Mouse (Mus musculus): ENCODE measurements at regions not wholly inside any gene's neighbourhood (a gene's known extent, or its start where the extent isn't known, plus 50 kb on each side); places are given as distances from the start of the nearest gene placed in this dataset.
"Not testable (repeated sequence)": the region's sequence is repeated elsewhere in the genome, so short reads cannot be mapped to it uniquely, and the experiment has no call there.

DNA sequence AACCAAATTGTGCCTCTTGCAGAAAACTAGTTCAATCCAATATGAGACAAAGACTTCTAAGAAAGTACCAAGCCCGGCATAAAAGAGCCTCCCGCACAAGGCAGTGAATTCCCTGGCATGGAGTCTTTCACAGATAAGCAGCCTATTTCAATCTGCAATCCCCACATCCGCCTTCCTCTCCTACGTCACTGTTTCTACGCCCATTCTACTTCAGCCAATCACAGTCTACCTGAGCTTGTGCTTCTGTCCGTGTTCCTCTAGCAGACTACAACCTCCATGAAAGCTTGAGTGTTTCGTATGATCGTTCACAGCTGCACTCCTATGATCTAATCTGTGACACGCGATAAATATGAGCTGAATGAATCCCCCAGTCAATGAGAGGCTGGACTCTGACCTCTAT, 155.6 kb upstream of the Ipo5 start:
- DNase-seq (ENCODE audit: low spot score) = no peak

DNA sequence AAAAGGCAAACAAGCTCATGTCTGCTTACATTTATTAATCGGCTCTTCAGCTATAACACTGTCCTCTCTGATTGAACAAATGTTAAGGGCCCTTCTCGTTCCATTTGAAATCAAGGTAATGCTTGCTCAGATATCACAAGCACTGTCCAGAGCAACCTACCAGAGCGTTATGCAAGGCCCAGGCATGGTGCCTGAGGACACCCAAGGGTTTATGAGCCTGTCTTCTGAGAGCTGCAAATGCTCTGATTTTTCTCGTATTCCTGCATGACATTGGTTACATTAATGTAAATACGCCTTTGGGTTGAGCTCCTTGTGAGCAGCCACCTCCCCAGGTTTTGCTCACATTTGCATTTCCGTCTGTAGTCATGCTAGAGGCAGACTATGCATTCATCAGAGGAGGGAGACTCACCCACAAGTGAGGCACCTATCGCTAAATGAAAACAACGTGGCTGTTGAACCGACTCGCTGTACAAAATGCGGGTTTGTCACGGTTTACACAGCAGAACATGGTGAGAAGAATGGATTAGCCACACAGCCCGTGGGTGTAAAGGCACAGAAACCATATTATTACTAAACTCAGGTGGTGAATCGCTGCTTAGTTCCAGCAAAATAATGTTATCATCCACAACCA, 152.7 kb upstream of the Ipo5 start:
- no peak for DNase-seq (ENCODE audit: low spot score)

DNA sequence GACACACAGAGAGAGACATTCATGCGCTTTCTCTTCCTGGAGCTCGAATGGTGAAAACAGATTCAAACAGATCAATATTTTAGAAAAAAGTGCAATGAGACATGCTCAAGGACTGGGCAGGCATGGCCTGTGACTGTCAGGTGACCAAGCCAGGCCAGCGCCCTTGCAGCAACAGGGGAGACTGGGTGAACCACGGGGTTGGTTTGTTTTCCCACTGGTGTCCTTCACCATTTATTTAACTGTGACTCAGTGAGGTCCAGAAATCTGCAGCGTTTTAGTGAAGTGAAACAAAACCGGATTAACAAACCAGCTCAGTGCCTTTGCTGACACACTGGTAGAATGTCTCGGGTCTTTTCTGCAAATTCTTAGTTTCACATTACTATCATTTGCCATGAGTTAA, 148.9 kb upstream of the Ipo5 start:
- no peak for DNase-seq (ENCODE audit: low spot score)

GRCm38 (mm10) chr14:120762733-120763132, 148.3 kb upstream of the Ipo5 start:
- no peak for DNase-seq (ENCODE audit: low spot score)

DNA sequence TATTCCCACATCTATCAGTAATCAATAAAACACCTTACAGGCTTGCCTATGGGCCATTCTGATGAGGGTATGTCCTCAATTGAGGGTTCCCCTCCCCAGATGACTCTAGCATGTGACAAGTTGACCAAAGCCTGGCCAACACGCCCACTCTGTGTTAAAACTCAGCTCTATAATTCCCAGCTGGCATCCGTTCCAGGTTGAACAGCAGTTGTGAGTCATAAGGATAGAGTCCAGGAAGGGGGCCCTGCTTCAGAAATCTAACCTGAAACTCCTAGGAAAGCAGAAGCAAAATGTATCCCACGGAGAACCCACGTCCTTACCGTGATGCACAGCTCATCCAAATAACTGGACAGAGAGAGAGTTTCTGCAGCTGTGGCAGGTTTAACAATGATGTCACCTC, 147.2 kb upstream of the Ipo5 start:
- DNase-seq (ENCODE audit: low spot score) = no peak

GRCm38 (mm10) chr14:120764386-120764785, 146.6 kb upstream of the Ipo5 start:
- DNase-seq (ENCODE audit: low spot score) = no peak

DNA sequence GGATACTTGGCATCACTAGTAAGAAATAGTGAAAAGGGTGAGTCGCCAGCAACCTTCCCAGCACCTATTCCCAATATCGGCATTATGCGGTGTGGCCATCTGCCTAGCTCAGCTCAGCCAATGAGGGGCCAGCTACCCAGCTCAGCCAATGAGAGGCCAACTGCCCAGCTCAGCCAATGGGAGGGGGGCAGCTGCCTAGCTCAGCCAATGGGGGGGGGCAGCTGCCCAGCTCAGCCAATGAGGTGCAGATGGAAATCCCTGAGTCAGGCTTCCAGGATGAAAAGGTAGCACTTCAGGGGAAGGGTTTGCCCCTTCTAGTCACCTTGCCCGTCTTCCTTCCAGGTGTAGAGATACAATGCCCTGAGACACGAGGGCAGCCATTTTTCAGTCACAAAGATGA, 144.6 kb upstream of the Ipo5 start:
- no peak for DNase-seq (ENCODE audit: low spot score)

DNA sequence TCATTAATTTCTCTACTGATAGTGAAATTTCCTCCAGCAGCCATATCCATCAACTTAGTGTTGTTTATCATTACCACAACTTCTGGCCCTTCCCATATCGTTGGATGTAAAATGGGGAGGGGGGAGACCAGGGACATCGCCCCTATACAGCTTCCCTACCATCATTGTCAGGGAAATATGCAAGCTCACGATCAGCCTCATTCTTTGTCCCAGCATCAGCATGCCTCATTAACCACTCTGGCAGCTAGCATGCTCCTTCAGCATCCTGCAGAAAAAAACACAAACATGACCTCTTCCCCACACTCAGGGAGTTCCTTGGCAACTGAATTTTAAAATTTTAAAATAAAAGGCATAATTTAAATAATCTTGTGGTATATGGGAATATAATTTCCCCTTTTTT, 140.4 kb upstream of the Ipo5 start:
- DNase-seq (ENCODE audit: low spot score) = no peak

DNA sequence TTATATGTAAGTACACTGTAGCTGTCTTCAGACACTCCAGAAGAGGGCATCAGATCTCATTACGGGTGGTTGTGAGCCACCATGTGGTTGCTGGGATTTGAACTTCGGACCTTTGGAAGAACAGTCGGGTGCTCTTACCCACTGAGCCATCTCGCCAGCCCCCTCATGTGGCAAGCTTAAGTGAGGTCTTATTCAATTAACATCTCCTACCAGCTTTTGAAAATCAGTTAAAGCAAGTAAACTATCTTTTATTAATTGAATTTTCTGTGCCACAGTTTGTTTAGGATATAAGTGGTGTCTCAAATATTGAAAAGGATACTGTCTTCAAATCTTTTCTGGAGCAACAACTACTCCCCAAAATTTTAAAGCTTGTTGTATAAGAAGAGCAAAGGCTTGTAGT, 138.0 kb upstream of the Ipo5 start:
- DNase-seq (ENCODE audit: low spot score) = not testable (repeated sequence)

- DNase-seq (ENCODE audit: low spot score) = no peak
Measured at GRCm38 (mm10) chr14:120791828-120792554, 119.0 kb upstream of the Ipo5 start.

DNA sequence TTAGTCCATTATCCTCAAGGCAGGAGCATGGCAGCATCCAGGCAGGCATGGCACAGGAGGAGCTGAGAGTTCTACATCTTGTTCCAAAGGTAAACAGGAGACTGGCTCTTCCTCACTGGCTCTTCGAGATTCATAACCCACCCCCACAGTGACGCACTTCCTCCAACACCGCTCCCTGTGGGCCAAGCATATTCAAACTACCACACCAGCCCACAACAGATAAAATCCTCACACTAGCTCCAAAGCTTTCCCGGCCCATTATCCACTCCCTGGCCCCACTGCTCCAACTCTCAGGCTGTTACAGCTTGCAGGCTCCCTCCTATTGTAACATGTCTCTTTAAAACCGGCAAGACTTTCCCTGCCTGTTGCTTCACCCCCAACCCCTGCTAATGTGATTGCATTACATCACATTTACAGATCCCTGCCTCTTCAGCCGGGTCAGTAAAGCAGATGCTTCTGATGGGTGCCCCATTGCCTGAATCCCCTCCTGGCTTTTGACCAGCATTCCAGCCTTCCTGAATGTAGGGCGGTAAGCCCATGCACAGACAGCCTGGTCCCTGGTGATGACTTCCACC, 113.0 kb upstream of the Ipo5 start:
- DNase-seq (ENCODE audit: low spot score) = no peak

DNA sequence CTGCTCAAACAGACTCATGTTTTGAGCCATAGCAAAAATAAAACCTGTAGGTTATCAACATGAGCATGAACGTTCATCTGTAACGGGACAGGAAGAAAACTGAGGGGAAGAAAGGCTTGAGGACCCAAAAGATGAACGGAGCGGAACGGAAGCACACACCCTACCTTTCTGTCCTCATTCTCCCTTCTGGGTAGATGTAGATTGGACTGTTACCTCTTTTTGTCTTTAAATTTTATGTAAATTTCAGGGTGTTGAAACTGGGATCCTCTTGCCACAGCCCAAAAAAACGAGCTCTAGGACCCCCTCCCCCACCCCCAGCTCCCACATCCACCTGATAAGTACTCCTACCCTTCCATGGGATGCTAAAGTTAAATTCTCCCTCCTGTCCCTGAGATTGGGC, 107.8 kb upstream of the Ipo5 start:
- DNase-seq (ENCODE audit: low spot score) = no peak

DNA sequence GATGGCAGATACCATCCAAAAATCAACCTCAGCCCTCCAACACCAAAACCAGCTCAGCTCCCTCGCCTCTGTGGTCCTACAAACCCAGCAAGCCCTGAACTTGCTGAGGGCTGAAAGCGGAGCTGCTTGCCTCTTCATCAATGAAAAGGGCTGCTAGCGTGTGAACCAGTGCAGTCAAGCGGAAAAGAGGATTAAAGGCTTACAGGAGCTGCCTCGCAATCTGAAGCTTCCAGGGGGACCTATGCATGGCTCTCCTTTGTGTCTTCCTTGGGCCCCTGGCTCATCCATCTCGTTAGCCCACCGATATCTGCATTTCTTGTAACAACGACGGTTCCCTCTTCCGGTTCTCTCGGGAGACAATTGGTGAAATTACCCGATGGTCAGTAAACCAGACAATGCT, 107.3 kb upstream of the Ipo5 start:
- DNase-seq (ENCODE audit: low spot score) = no peak

- DNase-seq (ENCODE audit: low spot score) = no peak
Measured at GRCm38 (mm10) chr14:120804183-120804848, 106.7 kb upstream of the Ipo5 start.

GRCm38 (mm10) chr14:120805137-120805536, 105.9 kb upstream of the Ipo5 start:
- DNase-seq (ENCODE audit: low spot score) = no peak

- DNase-seq (ENCODE audit: low spot score) = not testable (repeated sequence)
Measured at GRCm38 (mm10) chr14:120805816-120806552, 105.0 kb upstream of the Ipo5 start.

GRCm38 (mm10) chr14:120806553-120806893, 104.5 kb upstream of the Ipo5 start:
- no peak for DNase-seq (ENCODE audit: low spot score)

DNA sequence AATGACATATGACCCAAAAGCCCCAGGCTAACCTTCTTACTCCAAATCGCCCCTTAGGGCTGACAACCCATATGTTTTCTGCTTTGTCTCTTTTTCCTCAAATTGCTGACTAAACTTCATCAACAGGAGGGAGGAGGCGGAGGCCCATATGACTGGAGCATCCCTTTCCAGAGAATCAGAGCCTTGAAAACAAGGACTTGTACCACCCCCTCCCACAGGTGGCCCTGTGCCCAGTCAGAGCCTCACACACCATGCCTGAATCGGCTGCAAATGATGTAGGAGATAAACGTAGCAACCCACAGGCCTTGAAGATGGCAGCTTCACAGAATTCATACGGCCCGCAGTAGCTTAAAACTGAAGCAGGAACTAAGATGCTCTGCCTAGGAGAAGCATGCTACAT, 101.7 kb upstream of the Ipo5 start:
- no peak for DNase-seq (ENCODE audit: low spot score)

- DNase-seq (ENCODE audit: low spot score) = no peak
Measured at GRCm38 (mm10) chr14:120813938-120814337, 97.1 kb upstream of the Ipo5 start.

- not testable (repeated sequence) for DNase-seq (ENCODE audit: low spot score)
Measured at GRCm38 (mm10) chr14:120815126-120815525, 95.9 kb upstream of the Ipo5 start.

DNA sequence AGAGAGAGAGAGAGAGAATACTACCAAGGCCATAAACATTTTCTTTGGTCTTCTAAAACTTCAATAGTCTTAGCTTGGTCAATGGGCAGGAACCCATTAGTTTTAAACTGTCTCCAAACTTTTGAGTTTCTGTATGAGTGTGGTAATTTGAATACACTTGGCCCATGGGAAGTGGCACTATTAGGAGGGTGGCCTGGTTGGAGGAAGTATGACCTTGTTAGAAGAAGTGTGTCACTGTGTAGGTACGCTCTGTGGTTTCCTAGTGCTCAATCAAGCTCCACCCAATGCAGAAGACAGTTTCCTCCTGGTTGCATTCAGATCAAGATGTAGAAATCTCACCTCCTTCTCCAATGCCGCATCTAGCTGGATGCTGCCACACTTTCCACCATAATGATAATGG, 94.5 kb upstream of the Ipo5 start:
- DNase-seq (ENCODE audit: low spot score) = no peak

DNA sequence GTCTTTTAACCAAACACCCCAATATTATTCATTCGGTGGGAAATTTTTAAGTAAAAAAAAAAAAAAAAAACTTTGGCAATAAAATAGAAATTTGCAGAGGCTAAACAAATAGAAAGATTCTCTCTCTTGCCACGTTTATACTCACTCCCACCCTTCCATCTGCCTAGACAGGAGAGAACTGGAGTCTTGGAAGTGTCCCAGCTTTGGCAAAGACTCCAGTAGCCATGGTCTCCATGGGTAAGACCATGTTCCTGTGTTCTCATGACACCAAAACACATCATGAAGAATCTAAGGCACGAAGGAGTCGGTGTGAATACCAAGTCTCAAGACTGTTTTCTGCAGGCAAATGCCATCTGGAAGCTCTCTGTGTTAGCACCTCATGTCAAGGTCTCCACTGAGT, 84.8 kb upstream of the Ipo5 start:
- DNase-seq (ENCODE audit: low spot score) = no peak
